Mouse (Mus musculus): ENCODE data around the gene Cirbp. TPM values are rescaled to one million over a fixed set of nuclear protein-coding genes. Genes with fewer than 3 reads are reported as not detected.

Gene Cirbp
- polyA plus RNA-seq, 1 experiment, result 276 TPM

DNA sequence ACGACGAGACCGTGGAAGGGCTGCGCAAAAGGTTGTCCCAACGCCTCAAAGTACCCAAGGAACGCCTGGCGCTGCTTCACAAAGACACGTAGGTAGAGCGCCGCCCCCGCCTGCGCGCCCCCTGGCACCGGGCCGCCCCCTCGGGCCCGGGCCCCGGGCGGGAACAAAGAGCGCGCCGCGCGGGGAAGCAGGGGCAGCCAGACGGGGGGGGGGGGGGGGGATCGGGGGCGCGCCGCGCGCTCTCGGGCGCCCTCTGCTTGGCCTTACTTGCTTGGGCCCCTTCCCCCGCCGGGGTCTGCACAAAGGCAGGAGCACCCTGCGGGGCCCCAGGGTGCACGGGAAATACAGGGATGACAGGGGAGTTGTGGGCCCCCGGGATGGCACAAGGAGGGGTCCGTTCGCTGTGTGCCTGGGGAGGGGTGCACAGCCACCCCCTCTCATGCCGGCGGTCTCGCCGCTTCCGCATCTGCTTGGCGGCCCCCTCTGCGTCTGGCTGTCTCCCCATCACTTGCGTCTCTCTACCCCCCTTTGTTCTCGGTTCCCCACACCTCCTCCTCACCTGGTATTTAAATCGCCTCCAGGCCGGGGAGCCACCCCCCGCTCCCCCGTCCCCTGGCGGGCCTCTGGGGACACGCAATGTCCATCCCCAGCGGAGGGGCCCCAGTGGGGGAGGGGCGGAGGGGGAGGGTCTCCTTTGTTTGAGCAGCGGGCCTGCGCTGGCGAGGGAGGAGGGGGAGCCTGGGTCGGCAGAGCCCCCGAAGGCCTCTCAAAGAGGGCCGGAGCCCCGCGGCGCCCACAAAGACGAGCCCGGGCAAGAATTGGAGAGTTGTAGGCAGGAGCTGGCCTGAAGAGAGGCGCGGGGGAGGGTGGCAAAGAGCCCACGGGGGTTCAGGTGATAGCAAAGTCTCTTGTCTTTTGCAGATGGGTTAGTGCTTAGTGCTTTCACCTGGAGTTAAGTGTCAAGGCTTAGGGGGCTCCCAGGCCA lies 15.3 kb upstream of the Cirbp start:
- DNase-seq (ENCODE audit: low spot score), result peak; percentile 68

DNA sequence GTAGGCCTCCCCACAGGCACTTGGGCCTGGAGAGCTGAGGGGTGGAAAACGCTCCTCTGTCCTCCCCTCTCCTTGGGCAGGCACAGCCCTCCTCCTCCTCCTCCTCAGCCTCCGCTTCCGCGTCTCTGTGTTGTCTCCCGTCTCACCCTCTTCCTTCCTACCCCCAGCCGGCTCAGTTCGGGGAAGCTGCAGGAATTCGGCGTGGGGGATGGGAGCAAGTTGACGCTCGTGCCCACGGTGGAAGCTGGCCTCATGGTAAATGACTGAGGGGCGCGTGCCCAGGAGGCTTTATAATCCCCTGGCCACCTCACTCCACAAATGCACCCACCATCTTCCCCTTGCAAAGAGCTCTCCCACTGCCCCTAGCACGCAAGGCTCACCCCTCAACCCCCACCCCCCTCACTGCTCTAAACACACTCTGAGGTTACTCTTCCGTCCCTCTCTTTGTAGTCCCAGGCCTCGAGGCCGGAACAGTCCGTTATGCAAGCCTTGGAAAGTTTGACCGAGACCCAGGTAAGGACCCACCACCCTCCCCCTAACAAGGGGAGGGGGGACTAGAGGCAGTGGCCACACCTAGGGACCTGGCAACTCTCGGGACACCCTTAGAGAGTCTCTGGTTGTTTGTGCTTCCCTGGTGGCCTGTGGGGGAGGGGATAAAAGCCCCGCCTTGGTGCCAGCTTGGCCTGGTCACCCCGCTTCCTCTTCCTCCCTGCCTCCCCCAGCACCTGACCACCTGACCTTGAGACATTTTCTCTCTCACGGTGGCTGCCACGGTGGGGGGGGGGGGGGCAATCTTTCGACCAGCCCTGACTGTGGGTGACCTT lies 14.4 kb upstream of the Cirbp start:
- DNase-seq (ENCODE audit: low spot score), result peak; percentile 58

DNA sequence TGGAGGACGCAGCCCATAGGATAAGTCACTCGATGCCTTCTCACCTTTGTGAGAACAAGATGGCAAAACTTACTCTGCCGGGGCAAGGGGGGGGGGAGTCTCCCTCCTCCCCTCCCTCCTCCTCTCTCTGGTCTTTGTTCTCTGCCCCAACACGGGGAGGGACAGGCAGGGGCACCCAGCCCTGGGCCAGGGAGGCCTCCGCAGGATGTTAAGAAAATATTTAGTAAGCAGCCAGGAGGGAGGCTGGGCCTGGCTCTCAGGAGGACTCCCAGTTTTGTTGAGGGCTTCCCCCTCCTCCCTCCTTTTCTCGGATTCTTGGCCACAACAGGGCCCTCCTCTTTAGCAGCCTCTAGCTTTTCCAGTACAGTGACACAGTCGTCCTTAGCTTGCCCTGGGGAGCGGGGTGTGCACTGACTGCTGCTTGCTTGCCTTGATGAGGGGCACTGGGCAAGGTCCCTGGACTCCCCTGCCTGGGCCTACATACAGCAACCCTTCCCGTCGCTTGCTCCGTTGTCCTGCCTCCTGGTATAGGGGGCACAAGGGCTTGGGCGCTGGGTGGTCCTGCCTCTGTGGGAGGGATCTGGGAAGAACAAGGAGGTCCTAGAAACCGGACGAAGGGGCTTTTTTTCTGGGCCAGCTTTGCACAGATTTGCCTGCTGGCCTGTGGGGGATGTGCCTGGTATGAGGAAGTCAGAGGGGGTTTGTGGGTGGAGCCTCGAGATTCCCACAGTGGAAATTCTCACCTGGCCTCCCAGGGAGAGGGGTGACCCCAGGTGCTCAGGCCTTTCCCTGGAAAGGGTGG lies 13.5 kb upstream of the Cirbp start:
- no peak for DNase-seq (ENCODE audit: low spot score)

DNA sequence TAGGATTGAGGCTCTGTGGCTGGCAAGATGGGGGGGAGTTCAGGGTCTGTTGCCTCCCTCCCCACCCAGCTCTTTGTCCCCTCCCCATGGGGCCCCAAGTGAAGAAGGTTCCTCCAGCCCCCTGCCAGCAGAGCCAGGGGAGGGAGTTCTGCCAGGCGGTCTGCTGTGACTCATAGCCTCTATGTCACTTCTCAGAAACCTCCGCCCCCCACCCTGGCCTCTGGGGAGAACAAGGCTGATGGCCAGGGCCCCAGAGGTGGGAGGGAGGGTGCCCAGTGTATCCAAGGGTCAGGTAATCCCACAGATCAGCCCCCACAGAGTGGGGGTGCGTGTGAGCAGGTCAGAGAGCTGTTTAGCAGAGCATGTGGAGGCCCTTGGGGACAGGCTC lies 12.9 kb upstream of the Cirbp start:
- no peak for DNase-seq (ENCODE audit: low spot score)

DNA sequence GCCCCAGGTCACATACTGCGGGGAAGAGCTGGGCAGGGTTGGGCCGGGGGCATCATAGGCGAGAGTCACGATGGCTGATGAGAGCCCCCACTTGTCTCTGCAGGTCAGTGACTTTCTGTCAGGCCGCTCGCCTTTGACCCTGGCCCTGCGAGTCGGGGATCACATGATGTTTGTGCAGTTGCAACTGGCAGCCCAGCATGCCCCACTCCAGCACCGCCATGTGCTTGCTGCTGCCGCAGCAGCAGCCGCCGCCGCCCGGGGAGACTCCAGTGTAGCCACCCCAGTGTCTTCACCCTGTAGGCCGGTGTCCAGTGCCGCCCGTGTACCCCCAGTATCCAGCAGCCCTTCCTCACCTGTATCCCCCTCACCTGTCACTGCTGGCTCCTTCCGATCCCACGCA lies 12.1 kb upstream of the Cirbp start:
- DNase-seq (ENCODE audit: low spot score), result no peak

DNA sequence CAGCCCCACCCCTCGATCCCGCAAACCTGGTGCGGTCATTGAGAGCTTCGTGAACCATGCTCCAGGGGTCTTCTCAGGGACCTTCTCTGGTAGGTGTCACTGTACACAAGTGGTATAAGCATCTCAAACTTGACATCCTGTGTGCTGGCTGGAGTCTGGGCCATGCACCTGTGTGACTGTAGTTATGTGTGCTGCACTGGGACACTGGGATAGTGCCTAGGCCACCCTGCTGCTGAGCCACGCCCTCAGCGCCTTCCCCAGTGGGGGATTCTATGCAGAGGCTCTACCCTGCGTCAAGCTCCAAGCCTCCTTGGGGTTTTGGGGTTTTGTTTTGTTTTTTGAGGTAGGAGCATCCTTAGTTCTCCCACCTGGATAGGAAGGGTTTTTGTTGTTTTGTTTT lies 11.4 kb upstream of the Cirbp start:
- no peak for DNase-seq (ENCODE audit: low spot score)

DNA sequence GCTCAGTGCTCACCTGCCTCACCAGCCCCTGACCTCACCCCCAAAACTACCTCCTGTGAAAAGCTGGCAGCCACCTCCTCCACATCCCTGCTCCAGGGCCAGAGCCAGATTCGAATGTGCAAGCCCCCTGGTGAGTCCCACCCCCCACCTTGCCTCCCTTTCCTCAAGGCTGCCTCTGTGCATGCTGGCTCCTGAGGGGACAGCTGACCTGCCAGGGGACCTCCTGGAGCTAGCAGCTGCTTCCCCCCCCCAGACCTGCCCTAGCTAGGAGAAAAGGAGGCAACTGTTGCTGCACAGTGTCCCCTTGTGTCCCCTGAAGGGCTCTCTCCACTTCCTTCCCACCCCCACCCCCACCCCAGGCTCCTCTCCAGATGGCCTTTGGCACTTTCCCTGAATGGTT lies 10.5 kb upstream of the Cirbp start:
- DNase-seq (ENCODE audit: low spot score), result no peak

DNA sequence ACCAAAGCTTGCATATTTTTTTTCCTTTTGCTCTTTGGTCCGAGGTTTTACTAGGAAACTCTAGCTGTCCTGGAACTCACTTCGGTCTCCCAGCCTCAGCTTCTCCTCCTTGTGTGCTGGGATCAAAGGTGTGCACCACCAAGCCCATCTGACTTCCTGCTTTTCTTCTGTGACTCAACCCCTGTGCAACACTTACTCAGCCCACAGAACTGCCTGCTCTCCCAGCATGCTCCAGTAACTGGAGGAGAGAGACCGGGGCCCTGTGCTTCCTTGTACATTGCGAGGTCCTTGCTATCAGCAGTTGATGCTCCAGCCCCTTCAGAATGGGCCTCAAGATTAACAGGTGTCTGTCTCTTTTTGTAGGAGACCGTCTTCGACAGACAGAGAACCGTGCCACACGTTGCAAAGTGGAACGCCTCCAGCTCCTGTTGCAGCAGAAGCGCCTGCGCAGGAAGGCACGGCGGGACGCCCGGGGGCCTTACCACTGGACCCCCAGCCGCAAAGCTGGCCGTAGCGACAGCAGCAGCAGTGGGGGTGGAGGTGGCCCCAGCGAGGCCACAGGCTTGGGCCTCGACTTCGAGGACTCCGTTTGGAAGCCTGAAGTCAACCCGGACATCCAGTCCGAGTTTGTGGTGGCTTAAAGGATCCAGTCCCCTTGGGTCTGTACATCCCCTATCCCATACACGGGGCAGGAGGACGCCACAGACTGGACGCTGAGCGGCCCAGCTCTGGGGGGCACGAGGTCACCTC lies 9.6 kb upstream of the Cirbp start:
- no peak for DNase-seq (ENCODE audit: low spot score)

DNA sequence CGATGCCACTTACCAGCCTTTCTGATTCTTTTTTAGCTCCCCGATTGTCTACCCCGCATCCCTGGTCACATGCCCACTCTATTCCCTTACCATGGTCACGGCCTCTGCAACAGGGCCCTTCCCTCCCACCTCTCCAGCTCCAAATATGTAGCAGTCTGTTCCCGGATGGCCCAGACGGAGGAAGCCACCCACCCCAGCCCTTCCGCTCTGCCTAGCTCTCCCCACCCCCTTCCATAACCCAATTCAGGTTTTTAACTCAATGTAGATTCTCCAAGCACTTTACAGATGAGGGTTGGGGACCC lies 9.1 kb upstream of the Cirbp start:
- DNase-seq (ENCODE audit: low spot score), result no peak

DNA sequence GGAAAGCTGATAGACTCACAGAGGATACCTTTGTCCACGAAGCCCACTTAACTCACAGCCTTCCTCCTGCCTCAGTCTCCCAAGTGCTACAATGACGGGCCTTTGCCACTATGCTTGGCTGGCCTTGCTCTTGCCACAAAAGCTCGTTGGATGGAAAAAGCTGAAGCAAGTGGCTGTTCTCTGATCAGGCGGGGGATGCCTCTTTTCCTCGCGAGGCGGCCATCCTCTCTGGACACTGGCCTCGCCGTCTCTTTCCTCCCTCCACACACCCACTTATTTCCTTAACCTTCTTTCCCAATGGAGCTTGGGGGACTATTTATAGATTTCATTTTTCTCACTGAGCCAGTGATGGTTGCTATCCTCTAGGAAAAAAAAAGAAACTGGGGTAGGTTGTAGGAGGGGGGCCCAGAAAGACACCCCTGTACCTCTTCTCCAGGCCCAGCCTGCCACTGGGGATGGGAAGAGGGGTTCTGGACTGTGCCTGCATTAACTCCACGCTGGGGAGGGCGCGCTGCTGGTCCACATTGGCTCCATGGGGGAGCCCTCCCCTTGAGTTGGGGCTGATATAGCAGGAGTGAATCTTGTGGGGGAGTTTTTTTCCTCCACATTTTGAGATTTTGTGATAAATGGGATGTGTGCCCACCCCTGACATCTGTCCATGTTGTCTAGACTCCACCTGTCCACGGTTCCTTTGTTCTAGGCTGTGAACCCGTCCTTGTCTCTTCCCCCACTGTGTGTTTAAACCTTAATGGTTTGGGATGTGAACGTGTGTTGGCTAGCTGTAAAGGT lies 8.4 kb upstream of the Cirbp start:
- DNase-seq (ENCODE audit: low spot score), result no peak

DNA sequence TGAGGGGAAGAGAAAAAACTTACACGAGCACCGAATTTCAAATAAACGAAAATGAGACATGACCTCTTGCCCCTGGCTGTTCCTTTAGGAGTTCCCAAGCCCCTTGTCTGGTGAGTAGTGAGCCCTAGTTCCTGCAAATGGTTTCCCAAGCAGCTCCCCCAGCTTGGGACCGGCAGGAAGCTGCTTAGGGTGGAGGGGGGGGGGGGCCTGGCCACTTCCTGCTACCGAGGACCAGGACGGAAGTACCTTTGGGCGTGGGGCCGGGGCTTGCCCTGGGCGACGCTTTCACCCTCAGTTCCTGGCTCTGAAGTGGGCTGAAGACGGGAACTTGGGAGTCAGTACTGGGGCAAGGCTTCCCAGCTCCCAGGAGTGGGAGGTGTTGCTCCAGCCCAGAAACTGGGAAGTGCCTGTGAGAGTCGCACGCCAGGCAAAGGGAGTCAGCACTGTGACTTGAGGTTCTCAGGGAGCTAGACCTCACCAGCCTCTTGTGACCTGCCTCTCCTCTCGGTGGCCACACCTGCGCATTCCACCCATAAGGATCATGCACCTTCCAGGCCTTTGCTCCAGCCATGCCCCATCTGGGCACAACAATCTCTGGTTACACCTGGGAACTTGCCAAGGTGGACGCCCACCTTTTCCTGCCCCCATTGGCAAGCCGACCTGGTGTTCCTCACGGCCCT lies 7.3 kb upstream of the Cirbp start:
- no peak for DNase-seq (ENCODE audit: low spot score)

DNA sequence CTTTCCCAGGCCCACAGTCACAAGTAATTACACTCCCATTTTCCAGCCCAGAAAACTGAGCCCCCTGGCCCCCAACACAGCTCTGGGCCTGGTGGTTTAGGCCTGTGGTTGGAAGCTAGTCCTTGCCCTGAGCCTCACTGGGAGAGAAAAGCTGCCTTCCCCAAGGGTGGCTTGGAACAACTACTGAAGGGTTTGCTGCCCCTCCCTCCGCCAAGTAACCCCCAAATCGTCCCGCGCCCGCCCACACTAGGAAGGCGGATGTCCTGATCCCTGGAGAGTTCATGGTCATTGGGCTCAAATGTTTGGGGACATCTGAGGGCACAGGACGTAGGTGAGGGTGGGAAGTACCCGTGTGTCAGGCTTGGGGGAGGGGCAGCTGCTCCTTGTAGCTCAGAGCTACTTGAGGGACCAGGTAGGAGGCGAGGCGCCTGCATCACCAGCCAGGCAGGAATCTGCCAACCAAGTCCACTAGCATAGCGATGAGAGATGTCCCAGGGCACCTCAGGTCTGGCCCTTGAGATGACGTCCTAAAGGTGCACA lies 6.7 kb upstream of the Cirbp start:
- DNase-seq (ENCODE audit: low spot score), result no peak

DNA sequence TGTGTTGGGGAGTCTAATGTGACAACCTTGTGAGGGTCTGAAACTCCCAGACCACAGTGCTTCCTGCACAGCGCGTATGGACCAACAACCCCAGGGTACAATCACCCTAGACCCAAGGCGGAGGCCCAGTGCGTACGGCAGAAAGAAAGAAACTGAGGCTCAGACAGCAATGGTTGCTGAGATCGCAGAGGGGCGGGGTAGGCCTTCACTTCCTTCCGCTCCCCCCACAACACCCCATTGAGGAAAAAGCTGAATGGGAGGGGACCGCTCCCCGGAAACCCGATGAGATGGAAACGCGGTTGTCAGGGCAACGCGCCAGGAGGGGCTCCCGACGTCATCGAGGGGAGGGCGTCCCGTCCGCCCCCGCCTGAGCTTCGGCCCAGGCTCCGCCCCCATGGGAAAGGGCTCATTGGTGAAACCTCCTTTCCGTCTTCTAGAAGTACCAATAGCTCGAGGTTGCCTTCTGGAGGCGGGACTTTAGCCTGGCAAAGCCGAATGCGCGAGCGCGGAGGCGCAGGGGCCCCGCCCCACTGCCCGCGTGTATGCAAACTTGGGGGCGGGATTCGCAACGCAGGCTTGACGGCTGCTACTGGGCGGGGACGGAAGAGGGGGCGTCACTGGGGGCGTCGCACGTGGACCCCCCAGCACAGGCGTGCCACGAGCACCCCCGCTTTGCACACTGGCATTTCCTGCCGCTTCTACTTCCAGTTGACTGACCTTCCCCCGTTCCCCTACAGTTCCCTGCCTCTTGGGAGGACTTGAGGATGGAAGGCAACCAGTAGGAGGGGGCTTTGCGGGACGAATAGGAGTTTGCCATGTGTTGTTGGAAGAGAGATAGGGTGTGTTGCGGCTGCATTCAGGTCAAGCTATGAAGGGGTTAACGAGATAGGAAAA lies 6.0 kb upstream of the Cirbp start:
- peak; percentile 94 for DNase-seq (ENCODE audit: low spot score)

DNA sequence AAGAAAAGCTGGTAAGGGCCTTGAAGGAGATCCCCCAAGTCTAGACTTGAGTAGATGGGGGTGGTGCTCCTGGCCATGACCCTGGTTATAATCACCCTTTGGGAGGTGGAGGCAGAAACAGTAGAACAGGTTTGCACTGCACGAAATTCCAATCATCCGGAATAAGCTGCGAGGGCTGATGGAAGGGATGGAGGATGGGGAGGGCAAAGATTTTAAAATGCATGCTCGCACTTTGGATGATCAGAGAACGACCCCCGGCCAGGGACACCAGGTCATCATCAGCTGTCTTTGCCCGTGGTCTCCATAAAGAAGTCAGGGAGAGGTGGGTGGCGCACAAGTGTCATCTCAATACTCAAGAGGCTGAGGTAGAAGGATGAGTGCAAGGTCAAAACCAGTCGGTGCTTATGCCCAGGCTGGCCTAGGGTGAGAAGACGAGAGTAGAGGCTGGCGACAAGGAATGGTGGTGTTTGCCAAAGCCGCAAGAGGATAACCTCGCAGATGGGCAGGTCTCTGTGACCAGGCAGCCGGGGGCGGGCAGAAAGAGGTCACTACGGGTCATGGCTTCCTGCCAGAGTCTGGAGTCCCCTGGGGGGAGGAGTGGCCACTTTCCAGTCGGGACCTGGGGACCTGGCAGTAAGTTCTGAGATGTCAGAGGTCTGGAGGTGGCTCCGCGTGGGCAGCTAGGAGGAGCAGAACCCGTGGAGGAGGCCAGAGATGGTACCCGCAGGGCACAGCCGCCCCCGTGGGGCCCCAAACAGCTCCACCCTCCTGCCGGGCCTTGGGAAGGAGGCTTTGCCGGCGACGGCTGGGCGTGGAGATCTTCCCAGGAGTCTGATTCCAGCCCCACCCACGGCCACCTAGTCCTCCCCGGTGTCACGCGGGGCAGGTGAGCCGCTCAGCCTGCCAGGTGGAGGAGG lies 5.1 kb upstream of the Cirbp start:
- peak; percentile 88 for DNase-seq (ENCODE audit: low spot score)

DNA sequence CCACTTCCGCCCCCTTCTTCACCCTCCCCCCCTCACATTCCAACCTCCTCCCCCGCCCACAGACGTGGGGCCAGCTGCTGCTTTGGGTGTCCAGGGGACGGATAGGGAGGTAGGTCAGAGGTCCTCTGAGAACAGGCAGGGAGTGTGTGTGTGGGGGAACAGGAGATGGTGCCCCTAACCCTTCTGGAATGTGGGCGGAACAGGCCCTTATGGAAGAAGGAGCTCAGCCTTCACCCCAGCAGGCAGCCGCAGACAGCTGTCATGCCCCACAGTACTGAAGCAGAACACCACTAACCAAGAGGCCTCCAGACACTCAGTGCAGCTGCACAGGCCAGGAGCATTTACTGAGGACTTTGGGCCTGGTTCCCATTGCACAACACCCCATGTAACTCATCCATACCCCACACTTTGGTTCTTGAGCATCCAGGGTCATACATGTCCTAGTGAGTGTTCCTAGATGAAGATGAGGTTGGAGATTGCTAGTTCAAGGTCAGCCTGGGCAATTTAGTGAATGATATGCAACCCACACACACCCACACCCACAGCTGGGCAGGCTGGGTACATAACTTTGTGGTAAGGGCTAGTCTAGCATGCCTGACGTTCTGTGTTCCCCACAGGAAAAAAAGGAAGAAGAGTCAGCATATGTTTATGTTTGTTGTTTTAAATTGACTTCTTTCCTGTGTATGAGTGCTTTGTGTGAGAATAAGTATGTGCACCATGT lies 4.1 kb upstream of the Cirbp start:
- DNase-seq (ENCODE audit: low spot score), result no peak

DNA sequence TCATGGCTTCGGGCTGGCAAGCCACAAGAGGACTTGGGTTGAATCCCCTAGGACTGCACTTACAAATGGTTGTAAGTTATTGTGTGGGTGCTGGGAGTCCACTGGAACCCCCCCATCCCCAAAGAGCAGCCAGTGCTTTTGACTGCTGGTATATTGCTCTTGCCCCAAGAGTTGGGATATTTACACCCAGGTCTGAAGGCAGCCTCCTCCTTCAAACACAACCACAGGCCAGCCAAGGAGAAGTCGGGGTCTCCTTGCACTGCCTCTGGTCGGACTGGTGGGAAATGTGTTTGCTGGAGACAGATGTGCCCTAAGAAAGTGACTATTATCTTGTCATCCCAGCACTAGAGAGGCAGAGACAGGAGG lies 3.6 kb upstream of the Cirbp start:
- no peak for DNase-seq (ENCODE audit: low spot score)

DNA sequence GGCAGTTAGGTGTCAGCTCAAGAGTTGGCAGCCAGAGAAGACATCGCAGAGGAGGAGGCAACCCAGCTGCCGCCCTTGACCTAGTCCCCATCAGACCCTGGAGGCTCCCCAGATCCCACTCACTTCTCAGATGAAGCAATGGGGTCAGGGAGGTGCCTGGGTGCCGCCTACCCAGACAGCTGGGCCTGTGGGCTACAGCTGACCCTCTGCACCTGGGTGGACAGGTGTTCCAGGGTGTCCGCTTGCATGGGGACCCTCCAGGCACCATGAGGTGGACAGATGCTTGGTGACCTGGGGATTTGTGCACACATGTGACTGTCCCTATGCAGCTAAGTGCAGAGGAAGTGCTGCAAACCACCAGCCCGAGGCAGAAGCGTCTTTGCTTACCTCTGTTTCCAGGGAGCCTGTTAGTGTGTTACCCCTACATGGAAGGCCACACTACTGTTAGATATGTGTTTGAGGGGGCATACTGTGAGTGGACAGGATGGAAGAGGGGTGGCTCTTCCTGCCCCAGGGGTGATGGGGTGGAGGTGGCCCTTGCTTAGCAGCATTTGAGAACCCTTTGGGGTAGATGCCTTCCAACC lies 3.0 kb upstream of the Cirbp start:
- no peak for DNase-seq (ENCODE audit: low spot score)
